Mouse (Mus musculus) liver, embryonic 14.5 days (tissue): ENCODE results near the gene Wnt3. TPM values are rescaled to one million over a fixed set of nuclear protein-coding genes. Genes with fewer than 3 reads are reported as not detected.

ENCODE experiments used
- ATAC-seq: fragments of 200-750 bp; cut with Nextera tagmentation; 2 replicates; pipeline ENCODE4 v1.8.0; 2017; ENCODE audit warnings: moderate number of reproducible peaks, mild to moderate bottlenecking, moderate library complexity; ENCODE audit not compliant: insufficient read depth
- DNase-seq, 3 experiments: peaks; one replicate each; pipeline ENCODE4 v3.0.0-alpha.2; 2012 to 2013; ENCODE audit warnings: low read depth in 3 of 3, low spot score in 3 of 3
- H3K27ac ChIP-seq: fragments of 300-500 bp; sonication (generic); 2 replicates; pipeline ENCODE4 v1.5.1; 2014; ENCODE audit warnings: moderate library complexity, mild to moderate bottlenecking, control low read depth, inconsistent platforms
- H3K27me3 ChIP-seq: fragments of 300-500 bp; sonication (generic); 2 replicates; pipeline ENCODE4 v1.6.1; 2014; ENCODE audit warnings: mild to moderate bottlenecking, low read length, moderate library complexity; ENCODE audit not compliant: control insufficient read depth, insufficient read depth
- H3K36me3 ChIP-seq: fragments of 300-500 bp; sonication (generic); replicated peaks from 2 replicates; pipeline ENCODE4 v1.6.1; 2014; ENCODE audit warnings: low read depth; ENCODE audit not compliant: control insufficient read depth, insufficient read depth
- H3K4me1 ChIP-seq, 2 experiments: fragments of 200-500 bp in 1 of 2; fragments of 300-500 bp in 1 of 2; sonication (generic) in 1 of 2; replicated peaks; 2 replicates each; pipeline ENCODE4 v1.6.1; 2012 to 2014; ENCODE audit warnings: antibody characterized with exemption in 1 of 2, inconsistent platforms in 1 of 2, low read length in 1 of 2; ENCODE audit not compliant: control insufficient read depth in 2 of 2, insufficient read depth in 2 of 2
- H3K4me2 ChIP-seq: fragments of 300-500 bp; sonication (generic); 2 replicates; pipeline ENCODE4 v1.6.1; 2014; ENCODE audit warnings: low read depth, mild to moderate bottlenecking, control low read depth, moderate library complexity
- H3K4me3 ChIP-seq, 2 experiments: fragments of 200-500 bp in 1 of 2; fragments of 300-500 bp in 1 of 2; sonication (generic) in 1 of 2; 2 replicates each; pipeline ENCODE4 v1.5.1; 2012 to 2014; ENCODE audit warnings: low read depth in 2 of 2, low read length in 2 of 2, mild to moderate bottlenecking in 2 of 2, control low read depth in 1 of 2, inconsistent platforms in 1 of 2, moderate library complexity in 1 of 2; ENCODE audit not compliant: insufficient read depth in 1 of 2
- H3K9ac ChIP-seq: fragments of 300-500 bp; sonication (generic); replicated peaks from 2 replicates; pipeline ENCODE4 v1.6.1; 2014; ENCODE audit warnings: mild to moderate bottlenecking, control low read depth, moderate library complexity
- H3K9me3 ChIP-seq: fragments of 300-500 bp; sonication (generic); 2 replicates; pipeline ENCODE4 v1.6.1; 2016; ENCODE audit warnings: low read length, mixed read lengths; ENCODE audit not compliant: control insufficient read depth
- CTCF ChIP-seq: IDR thresholded peaks from 2 replicates; pipeline ENCODE4 v1.5.1; 2016; ENCODE audit warnings: antibody characterized with exemption, low read depth, control low read depth
- EP300 ChIP-seq: IDR thresholded peaks from 2 replicates; pipeline ENCODE4 v1.6.1; 2016; ENCODE audit warnings: antibody characterized with exemption, low read depth
- WGBS: fragments of 180-500 bp; shearing (Covaris S2); extraction: QIAGEN DNeasy Blood & Tissue Kit; methylation state at CpG from one replicate; pipeline ENCODE4 v1.1.7; 2014; ENCODE audit not compliant: insufficient replicate concordance; 5-methylcytosine and 5-hydroxymethylcytosine counted together
- polyA plus RNA-seq, 2 experiments: library from polyadenylated mRNA; depleted of rRNA in 1 of 2; stranded (reverse) in 1 of 2; unstranded in 1 of 2; fragments of >200 nt; fragmentation: Nextera tagmentation in 1 of 2; extraction: Ambion mirVana in 1 of 2; gene quantifications; 2 replicates each; pipeline versions ENCODE4 v1.2.1 to v1.2.3; 2012 to 2014

Wnt3 gene
- polyA plus RNA-seq, 2 experiments = 0.01 TPM; not detected in 1

DNA sequence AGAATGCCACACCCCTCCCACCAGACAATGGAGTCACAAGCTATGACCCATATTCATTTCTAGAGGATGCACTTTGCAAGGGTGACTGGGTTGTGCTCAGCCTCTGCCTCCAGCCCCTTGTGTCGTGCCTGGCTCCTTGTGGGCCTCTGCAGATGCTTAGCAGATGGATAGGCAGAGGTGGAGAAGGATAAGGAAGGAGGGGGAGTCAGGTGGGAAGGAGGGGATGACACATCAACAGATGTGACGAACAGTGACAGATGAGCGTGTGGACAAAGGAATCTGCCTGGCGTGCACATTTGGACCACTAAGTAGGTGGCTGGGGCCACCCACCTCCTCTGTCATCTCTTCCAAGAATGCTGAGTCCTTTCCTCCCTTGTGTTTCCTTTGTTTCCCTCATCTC is 40.9 kb upstream of the Wnt3 start:
- Histone ChIP-seq H3K27me3 (no peaks in the 10 kb centered on the region), H3K4me1 (peaks cover 0 to 2% of the 10 kb centered on the region in 2 experiments; a peak in 1 of 4 replicates), H3K9ac (no peak overlapping the region), H3K4me2 (no peak overlapping the region), H3K36me3 (no peaks in the 10 kb centered on the region), H3K9me3 (no peaks in the 10 kb centered on the region), H3K4me3 (no peak overlapping the region), H3K27ac (no peak overlapping the region)
- no peak for TF ChIP-seq CTCF
- TF ChIP-seq EP300 = no peak
- 53% methylated on average over 4 of the region's 4 CpGs for WGBS
- ATAC-seq (no peak), DNase-seq (no peak)

DNA sequence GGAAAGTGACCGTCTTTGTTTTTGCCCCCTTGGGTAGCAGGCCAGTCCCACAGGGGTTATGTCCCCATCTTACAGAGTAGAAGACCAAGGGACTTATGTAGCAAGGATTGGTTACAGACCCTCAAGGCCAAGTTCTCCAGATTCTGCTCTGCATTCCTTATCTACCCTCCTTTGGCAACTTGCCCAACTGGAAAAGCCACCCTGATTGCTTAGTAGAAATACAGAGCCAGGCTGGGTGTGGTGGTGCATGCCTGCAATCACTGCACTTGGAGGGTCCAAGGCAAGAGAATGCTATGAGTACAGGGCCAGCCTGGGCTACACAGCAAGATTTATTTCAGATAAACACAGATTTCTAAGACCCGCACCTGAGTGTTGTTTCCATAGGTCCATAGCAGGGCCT is 40.0 kb upstream of the Wnt3 start:
- TF ChIP-seq EP300 (no peak), CTCF (no peak)

DNA sequence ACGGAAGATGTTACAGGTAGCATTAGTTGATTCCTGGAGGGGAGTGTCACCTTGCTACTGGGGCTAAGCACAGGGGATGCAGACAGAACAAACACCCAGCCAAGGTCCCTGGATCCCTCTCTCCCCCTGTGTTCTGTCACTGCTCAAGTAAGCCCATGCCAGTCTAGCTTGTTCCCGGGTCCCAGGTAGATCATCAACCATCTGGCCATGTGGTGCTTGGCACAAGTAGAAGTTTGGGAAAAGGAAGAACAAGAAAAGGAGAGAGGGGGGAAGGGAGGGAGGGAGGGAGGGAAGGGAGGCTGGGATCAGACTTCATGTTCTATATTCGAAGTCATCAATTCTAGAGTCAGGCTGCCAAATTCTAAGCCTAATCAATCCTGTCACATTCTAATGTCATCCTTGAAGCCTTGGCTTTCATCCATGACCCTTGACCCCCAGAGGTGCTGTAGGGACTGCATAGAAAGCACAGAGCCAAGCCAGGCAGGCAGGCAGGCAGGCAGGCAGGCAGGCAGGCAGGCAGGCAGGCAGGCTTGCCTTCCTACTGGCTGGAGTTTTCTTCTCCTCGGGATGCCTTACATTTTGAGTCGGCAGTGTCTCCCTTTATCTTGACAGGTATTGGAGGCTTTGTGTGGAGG is 39.4 kb upstream of the Wnt3 start:
- DNase-seq = no peak
- TF ChIP-seq EP300 = no peak
- TF ChIP-seq CTCF = no peak
- no peak overlapping the region for H3K4me3 ChIP-seq
- 45% methylated on average over 5 of the region's 5 CpGs for WGBS
- no peak overlapping the region for H3K9ac ChIP-seq
- H3K27ac ChIP-seq = no peak overlapping the region
- ATAC-seq = no peak
- H3K4me1 ChIP-seq = peaks cover 0 to 2% of the 10 kb centered on the region in 2 experiments; a peak in 1 of 4 replicates
- H3K36me3 ChIP-seq = no peaks in the 10 kb centered on the region
- no peak overlapping the region for H3K4me2 ChIP-seq
- no peaks in the 10 kb centered on the region for H3K27me3 ChIP-seq
- H3K9me3 ChIP-seq = no peaks in the 10 kb centered on the region

More for the DNA sequence above, 40.0 kb upstream of the Wnt3 start:
- Histone ChIP-seq H3K36me3 (no peaks in the 10 kb centered on the region), H3K9ac (no peak overlapping the region), H3K4me2 (no peak overlapping the region), H3K4me3 (no peak overlapping the region), H3K27ac (no peak overlapping the region), H3K4me1 (peaks cover 0 to 2% of the 10 kb centered on the region in 2 experiments; a peak in 1 of 4 replicates), H3K9me3 (no peaks in the 10 kb centered on the region), H3K27me3 (no peaks in the 10 kb centered on the region)
- ATAC-seq = no peak
- WGBS = 72% methylated on average over 2 of the region's 2 CpGs
- no peak for DNase-seq

DNA sequence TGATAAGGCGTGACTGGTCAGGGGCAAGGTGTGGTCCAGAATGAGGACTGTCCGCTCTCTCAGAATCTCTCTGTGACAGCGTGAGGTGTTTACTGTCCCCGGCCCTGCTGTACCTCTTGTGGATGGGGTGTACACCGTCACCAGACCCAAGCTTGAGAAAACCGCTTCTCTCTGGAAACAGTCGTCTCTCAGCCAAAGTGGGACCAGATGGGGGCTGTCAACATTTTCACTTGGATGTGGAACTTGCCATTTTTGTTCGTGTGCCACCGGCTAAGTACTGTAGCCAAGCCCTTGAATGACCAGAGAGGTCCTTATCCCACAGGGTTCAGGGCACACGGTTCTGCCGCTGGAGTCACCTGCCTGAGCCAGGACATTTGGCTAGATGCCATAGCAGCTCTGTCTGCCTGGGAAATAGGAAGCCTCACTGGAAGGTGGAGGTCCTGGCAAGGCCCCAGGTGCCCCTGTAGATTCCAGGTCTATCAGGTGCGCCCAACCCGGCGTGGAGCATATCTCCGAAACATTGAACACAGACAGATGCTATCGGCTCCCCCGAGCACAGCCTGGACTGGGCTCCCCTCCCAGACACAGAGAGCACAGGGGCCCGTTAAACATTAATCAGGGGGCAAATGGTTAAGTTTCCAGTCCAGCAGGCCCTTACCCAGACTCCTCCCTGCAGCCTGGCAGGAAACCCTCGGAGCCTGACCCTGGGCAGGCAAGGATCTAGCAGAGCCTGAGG is 38.7 kb upstream of the Wnt3 start:
- no peak overlapping the region for H3K4me3 ChIP-seq
- no peaks in the 10 kb centered on the region for H3K27me3 ChIP-seq
- peak in 2 of 3 experiments; percentile 9 to 14 for DNase-seq
- H3K4me1 ChIP-seq = peaks cover 0 to 2% of the 10 kb centered on the region in 2 experiments; a peak in 1 of 4 replicates
- peak; percentile 55; the same call in 1 of the 2 replicates for ATAC-seq
- no peaks in the 10 kb centered on the region for H3K9me3 ChIP-seq
- no peak overlapping the region; the same call in 1 of the 2 replicates for H3K4me2 ChIP-seq
- no peak for TF ChIP-seq CTCF
- TF ChIP-seq EP300 = no peak
- H3K36me3 ChIP-seq = no peaks in the 10 kb centered on the region
- WGBS = 59% methylated on average over 19 of the region's 19 CpGs
- H3K9ac ChIP-seq = no peak overlapping the region
- H3K27ac ChIP-seq = no peak overlapping the region

DNA sequence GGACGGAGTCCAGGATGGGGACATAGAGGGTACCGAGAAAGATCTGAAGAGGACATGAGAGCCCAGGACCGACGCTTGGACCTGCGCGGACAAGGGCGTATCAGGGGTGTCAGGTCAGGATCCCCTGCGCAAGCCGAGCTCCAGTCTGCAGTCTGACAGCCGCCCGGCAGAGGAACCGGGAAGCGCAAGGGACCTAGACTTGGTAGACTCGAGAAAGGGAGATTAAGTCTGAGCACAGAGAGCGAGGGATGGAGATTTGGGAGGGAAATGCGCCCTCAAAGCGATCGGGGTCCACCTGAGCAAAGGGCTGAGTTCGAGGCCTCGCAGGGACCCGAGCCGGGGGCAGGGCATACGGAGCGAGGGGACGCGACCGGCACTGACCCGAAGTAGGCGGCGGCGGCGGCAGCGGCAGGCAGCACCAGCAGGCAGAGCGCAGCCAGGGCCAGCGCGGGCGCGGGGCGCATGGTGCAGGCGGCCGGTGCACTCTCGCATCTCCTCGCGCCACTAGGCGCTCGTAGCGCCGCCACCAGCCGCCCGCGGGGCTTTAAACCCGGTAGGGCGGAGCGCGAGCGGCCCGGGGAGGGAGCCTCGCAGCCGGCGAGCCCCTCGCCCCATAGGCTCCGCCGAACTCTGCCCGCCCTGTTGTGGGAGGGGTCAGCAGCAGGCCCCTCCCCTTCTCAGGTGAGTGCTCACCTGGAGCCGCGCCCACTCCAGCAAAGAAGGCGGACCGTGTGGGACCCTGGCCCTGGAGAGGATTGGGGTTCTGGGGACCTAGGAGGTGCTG is 24.5 kb upstream of the Wnt3 start, which contains the start of gene Wnt9b:
Wnt9b (minus strand) TSS at position 516 of the 784 bp plus-strand sequence.
- Histone ChIP-seq H3K4me2 (peak within 1 kb of the TSS; percentile 51), H3K4me3 (peak within 1 kb of the TSS in 1 of 2 experiments; percentile 27; a peak in 2 of 4 replicates), H3K27me3 (peaks cover 32% of the 10 kb centered on the region), H3K9me3 (no peaks in the 10 kb centered on the region), H3K9ac (no peak within 1 kb of the TSS), H3K4me1 (no peaks in the 10 kb centered on the region), H3K27ac (no peak within 1 kb of the TSS), H3K36me3 (no peaks in the 10 kb centered on the region)
- DNase-seq = no peak
- 1% methylated on average over 67 of the region's 68 CpGs for whole genome bisulfite sequencing
- no peak for TF ChIP-seq CTCF
- TF ChIP-seq EP300 = no peak
- ATAC-seq = no peak
